Mouse (Mus musculus) ES-E14 (cell line): ENCODE data around the gene Rbbp8nl. TPM values are rescaled to one million over a fixed set of nuclear protein-coding genes. Genes with fewer than 3 reads are reported as not detected.

ENCODE experiments used
- total RNA-seq: library from RNA; depleted of rRNA; stranded (reverse); fragments of 300-350 nt; gene quantifications from 2 replicates; pipeline ENCODE4 v1.2.3, GENCODE M21; 2012; rRNA removed

Gene Rbbp8nl
- total RNA-seq, 1 experiment: 0.54 TPM

Other genes starting within 250 kb of the Rbbp8nl start
- 364 and 381 TPM in 2 replicates for gene Psma7, start 247.4 kb downstream of the Rbbp8nl start, total RNA-seq
- 4.9 and 5.8 TPM in 2 replicates for gene Ss18l1, start 247.4 kb downstream of the Rbbp8nl start, total RNA-seq
- gene Mtg2, start 219.3 kb downstream of the Rbbp8nl start, total RNA-seq: 33.9 and 35.3 TPM in 2 replicates
- 0.49 and 1.1 TPM in 2 replicates for gene Hrh3, start 185.4 kb downstream of the Rbbp8nl start, total RNA-seq
- gene Osbpl2, start 170.6 kb downstream of the Rbbp8nl start, total RNA-seq: 12.2 and 12.3 TPM in 2 replicates
- gene Adrm1, start 118.4 kb downstream of the Rbbp8nl start, total RNA-seq: 169 and 196 TPM in 2 replicates
- 291 and 497 TPM in 2 replicates for gene Lama5, start 64.0 kb downstream of the Rbbp8nl start, total RNA-seq
- 4,130 and 4,285 TPM in 2 replicates for gene Rps21, start 32.5 kb downstream of the Rbbp8nl start, total RNA-seq
- gene Cables2, start 16.4 kb downstream of the Rbbp8nl start, total RNA-seq: 13.4 and 15.5 TPM in 2 replicates
- gene Gata5, start 44.8 kb upstream of the Rbbp8nl start, total RNA-seq: 0.04 and 0.11 TPM in 2 replicates
- 14.7 and 24.7 TPM in 2 replicates for gene Slco4a1, start 166.4 kb upstream of the Rbbp8nl start, total RNA-seq
- gene Ntsr1, start 210.1 kb upstream of the Rbbp8nl start, total RNA-seq: 0.09 TPM in 1 of 2 replicates, not detected in the other